Mouse (Mus musculus) stomach, postnatal 0 days (tissue): ENCODE measurements around the gene Apaf1. TPM values are rescaled to one million over a fixed set of nuclear protein-coding genes. Genes with fewer than 3 reads are reported as not detected.
A peak's percentile ranks its signal among the peaks of the same experiment; 100 is the strongest.

Experiments
- ATAC-seq: fragments of 200-750 bp; cut with Nextera tagmentation; 2 replicates; pipeline ENCODE4 v1.8.0; 2017; ENCODE audit not compliant: low FRiP score, low TSS enrichment
- DNase-seq: peaks from one replicate; pipeline ENCODE4 v3.0.0-alpha.2; 2016; ENCODE audit warnings: low spot score
- H3K27ac ChIP-seq: fragments of 300-500 bp; sonication (generic); replicated peaks from 2 replicates; pipeline ENCODE4 v1.5.1; 2014; ENCODE audit warnings: mild to moderate bottlenecking, control low read depth
- H3K27me3 ChIP-seq: fragments of 300-500 bp; sonication (generic); 2 replicates; pipeline ENCODE4 v1.6.1; 2014; ENCODE audit warnings: low read length; ENCODE audit not compliant: control insufficient read depth, insufficient read depth
- H3K36me3 ChIP-seq: fragments of 300-500 bp; sonication (generic); 2 replicates; pipeline ENCODE4 v1.6.1; 2014; ENCODE audit warnings: low read length, mixed read lengths; ENCODE audit not compliant: control insufficient read depth, insufficient read depth
- H3K4me1 ChIP-seq: fragments of 300-500 bp; sonication (generic); replicated peaks from 2 replicates; pipeline ENCODE4 v1.6.1; 2014; ENCODE audit warnings: antibody characterized with exemption; ENCODE audit not compliant: control insufficient read depth, insufficient read depth
- H3K4me2 ChIP-seq: fragments of 300-500 bp; sonication (generic); replicated peaks from 2 replicates; pipeline ENCODE4 v1.6.1; 2014; ENCODE audit warnings: low read depth, mild to moderate bottlenecking, control low read depth, moderate library complexity
- H3K4me3 ChIP-seq: fragments of 300-500 bp; sonication (generic); 2 replicates; pipeline ENCODE4 v1.5.1; 2014; ENCODE audit warnings: low read depth, low read length, control low read depth
- H3K9ac ChIP-seq: fragments of 300-500 bp; sonication (generic); 2 replicates; pipeline ENCODE4 v1.6.1; 2014; ENCODE audit warnings: mild to moderate bottlenecking, low read length, control low read depth, mixed read lengths
- H3K9me3 ChIP-seq: fragments of 300-500 bp; sonication (generic); 2 replicates; pipeline ENCODE4 v1.6.1; 2016; ENCODE audit warnings: low read length; ENCODE audit not compliant: control insufficient read depth
- CTCF ChIP-seq: IDR thresholded peaks from 2 replicates; pipeline ENCODE4 v1.5.1; 2016; ENCODE audit warnings: antibody characterized with exemption, low read depth, mild to moderate bottlenecking, moderate library complexity
- EP300 ChIP-seq: optimal IDR thresholded peaks from 2 replicates; pipeline ENCODE3; 2016; ENCODE audit warnings: antibody characterized with exemption
- WGBS: fragments of 180-500 bp; shearing (Covaris S2); extraction: QIAGEN DNeasy Blood & Tissue Kit; methylation state at CpG from one replicate; pipeline ENCODE4 v1.1.7; 2014; 5-methylcytosine and 5-hydroxymethylcytosine counted together
- polyA plus RNA-seq: library from polyadenylated mRNA; unstranded; fragments of >200 nt; fragmentation: Nextera tagmentation; extraction: Ambion mirVana; gene quantifications from 2 replicates; pipeline ENCODE4 v1.2.1, GENCODE M21; 2015

Gene Apaf1
- polyA plus RNA-seq, 1 experiment from 2014 or later = 6.7 TPM

DNA sequence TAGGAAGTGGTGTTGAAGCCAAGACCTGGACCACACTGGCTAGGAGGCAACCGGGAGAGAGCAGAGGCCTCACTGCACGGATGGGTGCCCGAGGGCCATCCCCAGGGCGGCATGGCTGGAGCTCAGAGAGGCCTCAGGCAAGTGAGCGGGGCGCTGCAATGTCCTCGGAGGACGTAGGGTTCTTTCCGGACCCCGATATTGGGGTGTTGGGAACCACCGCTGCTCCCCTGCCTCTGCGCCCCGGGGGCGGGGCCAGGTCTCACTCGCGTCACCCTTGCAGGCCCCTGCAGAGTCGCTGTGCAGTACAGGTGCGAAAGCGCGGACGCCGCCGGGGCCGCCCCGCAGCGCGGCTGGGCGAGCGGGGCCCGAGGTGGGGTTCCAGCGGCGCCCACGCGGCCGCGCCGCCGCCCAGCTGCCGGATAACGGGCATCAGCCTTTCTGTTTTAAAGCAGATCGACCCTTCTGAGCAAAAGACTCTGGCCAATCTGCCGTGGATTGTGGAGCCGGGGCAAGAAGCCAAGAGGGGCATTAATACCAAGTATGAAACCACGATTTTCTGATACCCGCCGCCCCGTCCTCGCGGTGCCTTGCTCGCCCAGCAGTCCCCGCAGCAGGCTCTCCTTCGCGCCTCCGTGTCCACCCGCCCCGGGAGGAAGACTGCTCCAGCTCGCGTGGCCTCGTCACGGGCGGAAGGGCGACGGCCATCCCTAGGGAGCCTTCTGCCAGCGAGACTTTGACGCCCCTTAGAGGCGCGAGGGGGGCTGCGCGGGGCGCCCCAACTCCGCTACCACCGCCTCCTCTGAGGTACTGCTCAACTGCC is 113.0 kb downstream of the Apaf1 start:
- H3K36me3 ChIP-seq = no peaks in the 10 kb centered on the region
- no peak overlapping the region for H3K27ac ChIP-seq
- H3K4me2 ChIP-seq = peak overlapping the region; percentile 85
- TF ChIP-seq CTCF = no peak
- no peak for TF ChIP-seq EP300
- peak overlapping the region; percentile 45 for H3K4me3 ChIP-seq
- ATAC-seq (peak; percentile 38; the same call in 1 of the 2 replicates), DNase-seq (peak; percentile 25)
- H3K27me3 ChIP-seq = no peaks in the 10 kb centered on the region
- 5% methylated on average over 65 of the region's 72 CpGs for WGBS
- H3K4me1 ChIP-seq = 0 out of 2 replicates have a peak, but pooled peaks cover 3% of the 10 kb centered on the region
- H3K9me3 ChIP-seq = no peaks in the 10 kb centered on the region
- H3K9ac ChIP-seq = peak overlapping the region; percentile 41; the same call in 1 of the 2 replicates

DNA sequence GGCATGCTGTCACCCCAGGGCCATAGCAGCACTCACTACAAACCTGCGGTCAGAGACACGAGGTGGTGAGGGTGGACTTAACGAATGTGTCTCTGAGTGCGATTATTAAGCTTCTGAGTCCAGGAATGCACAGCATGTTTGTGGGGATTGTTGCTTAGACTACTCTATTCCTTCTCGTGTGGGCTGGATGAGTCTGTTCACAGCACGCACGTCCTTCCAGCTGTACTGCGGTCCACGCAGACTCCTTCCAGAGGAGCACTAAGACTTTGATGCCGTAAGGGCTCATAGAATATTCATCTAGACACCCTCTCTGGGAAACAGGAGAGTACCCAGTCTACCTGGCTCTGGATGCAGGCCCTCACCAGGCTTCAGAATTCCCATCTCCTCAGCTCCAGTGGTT is 114.3 kb downstream of the Apaf1 start:
- ATAC-seq (no peak), DNase-seq (no peak)
- Histone ChIP-seq H3K36me3 (no peaks in the 10 kb centered on the region), H3K4me2 (no peak overlapping the region), H3K9me3 (no peaks in the 10 kb centered on the region), H3K4me1 (0 out of 2 replicates have a peak, but pooled peaks cover 3% of the 10 kb centered on the region), H3K27ac (no peak overlapping the region), H3K9ac (no peak overlapping the region), H3K4me3 (no peak overlapping the region), H3K27me3 (no peaks in the 10 kb centered on the region)
- 91% methylated on average over 10 of the region's 10 CpGs for WGBS
- TF ChIP-seq CTCF (no peak), EP300 (no peak)

- Histone ChIP-seq H3K9me3 (no peaks in the 10 kb centered on the region), H3K36me3 (no peaks in the 10 kb centered on the region), H3K27ac (no peak overlapping the region), H3K27me3 (no peaks in the 10 kb centered on the region), H3K9ac (no peak overlapping the region), H3K4me3 (no peak overlapping the region), H3K4me1 (0 out of 2 replicates have a peak, but pooled peaks cover 3% of the 10 kb centered on the region), H3K4me2 (no peak overlapping the region)
- no peak for ATAC-seq
- TF ChIP-seq EP300 (no peak), CTCF (no peak)
- no peak for DNase-seq
- whole genome bisulfite sequencing = 24% methylated on average over 9 of the region's 9 CpGs
Measured at GRCm38 (mm10) chr10:90966821-90967220, 115.7 kb downstream of the Apaf1 start.

DNA sequence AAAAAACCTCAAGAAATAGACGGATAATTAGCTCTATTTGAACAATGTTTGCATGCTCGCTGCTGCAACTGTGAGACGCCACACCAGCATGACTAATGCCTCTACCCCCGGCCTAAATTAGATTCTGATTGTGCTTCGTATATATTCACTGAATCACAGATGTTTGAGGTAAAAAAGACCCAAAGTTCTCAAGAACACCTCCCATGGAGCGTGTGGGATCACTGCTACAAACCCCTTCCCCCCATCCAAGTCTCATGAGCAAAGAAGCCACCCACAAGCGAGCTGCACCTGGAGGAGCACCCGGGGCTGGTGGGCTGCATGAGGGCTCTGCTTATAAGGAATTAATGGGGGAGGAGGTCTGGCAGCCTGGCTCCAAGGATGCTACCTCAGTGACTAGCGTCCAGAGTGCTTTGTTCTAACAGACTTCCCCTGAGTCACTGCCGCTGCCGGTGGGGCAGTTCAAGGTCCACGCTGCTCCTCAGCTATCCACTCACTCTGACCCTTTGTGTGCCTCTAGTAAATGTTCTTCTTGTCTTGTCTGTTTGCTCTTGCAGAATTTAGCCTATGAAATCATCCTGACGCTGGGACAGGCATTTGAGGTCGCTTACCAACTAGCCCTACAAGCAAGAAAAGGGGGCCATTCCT is 116.8 kb downstream of the Apaf1 start:
- H3K4me3 ChIP-seq = no peak overlapping the region
- no peak for DNase-seq
- H3K4me2 ChIP-seq = no peak overlapping the region
- TF ChIP-seq CTCF = no peak
- TF ChIP-seq EP300 = no peak
- H3K36me3 ChIP-seq = no peaks in the 10 kb centered on the region
- H3K27ac ChIP-seq = no peak overlapping the region
- 57% methylated on average over 14 of the region's 14 CpGs for WGBS
- H3K9ac ChIP-seq = no peak overlapping the region
- H3K9me3 ChIP-seq = no peaks in the 10 kb centered on the region
- H3K27me3 ChIP-seq = no peaks in the 10 kb centered on the region
- 0 out of 2 replicates have a peak, but pooled peaks cover 3% of the 10 kb centered on the region for H3K4me1 ChIP-seq
- ATAC-seq = no peak

- ATAC-seq = no peak; the same call in 1 of the 2 replicates
- H3K27me3 ChIP-seq = no peaks in the 10 kb centered on the region
- no peak overlapping the region for H3K9ac ChIP-seq
- no peak for DNase-seq
- H3K36me3 ChIP-seq = no peaks in the 10 kb centered on the region
- no peaks in the 10 kb centered on the region for H3K9me3 ChIP-seq
- H3K4me1 ChIP-seq = no peaks in the 10 kb centered on the region
- WGBS = 20% methylated on average over 9 of the region's 9 CpGs
- H3K27ac ChIP-seq = no peak overlapping the region
- H3K4me3 ChIP-seq = no peak overlapping the region
- TF ChIP-seq EP300 = no peak
- H3K4me2 ChIP-seq = no peak overlapping the region
Measured at GRCm38 (mm10) chr10:90964511-90964910, 118.1 kb downstream of the Apaf1 start.

- 72% methylated on average over 7 of the region's 7 CpGs for WGBS
- DNase-seq = no peak
- H3K9ac ChIP-seq = no peak overlapping the region
- H3K36me3 ChIP-seq = no peaks in the 10 kb centered on the region
- no peak overlapping the region for H3K27ac ChIP-seq
- H3K9me3 ChIP-seq = no peaks in the 10 kb centered on the region
- no peak for ATAC-seq
- H3K4me2 ChIP-seq = no peak overlapping the region
- TF ChIP-seq CTCF (no peak), EP300 (no peak)
- H3K4me1 ChIP-seq = no peaks in the 10 kb centered on the region
- H3K27me3 ChIP-seq = no peaks in the 10 kb centered on the region
- H3K4me3 ChIP-seq = no peak overlapping the region
Measured at GRCm38 (mm10) chr10:90960374-90960773, 122.2 kb downstream of the Apaf1 start.
